Mouse (Mus musculus) midbrain, embryonic 12.5 days (tissue): ENCODE data around the gene Scarf1. TPM values are rescaled to one million over a fixed set of nuclear protein-coding genes. Genes with fewer than 3 reads are reported as not detected.

ENCODE experiments used
- ATAC-seq: fragments of 200-750 bp; cut with Nextera tagmentation; 2 replicates; pipeline ENCODE4 v1.8.0; 2017; ENCODE audit warnings: low read depth, moderate TSS enrichment, moderate library complexity; ENCODE audit not compliant: low FRiP score
- H3K27ac ChIP-seq: fragments of 300-500 bp; sonication (generic); replicated peaks from 2 replicates; pipeline ENCODE4 v1.5.1; 2016; ENCODE audit warnings: mild to moderate bottlenecking
- H3K27me3 ChIP-seq: fragments of 300-500 bp; sonication (generic); 2 replicates; pipeline ENCODE4 v1.6.1; 2016; ENCODE audit warnings: mild to moderate bottlenecking
- H3K36me3 ChIP-seq: fragments of 300-500 bp; sonication (generic); 2 replicates; pipeline ENCODE4 v1.6.1; 2016
- H3K4me1 ChIP-seq: fragments of 300-500 bp; sonication (generic); 2 replicates; pipeline ENCODE4 v1.6.1; 2016
- H3K4me2 ChIP-seq: fragments of 300-500 bp; sonication (generic); replicated peaks from 2 replicates; pipeline ENCODE4 v1.6.1; 2016; ENCODE audit warnings: mild to moderate bottlenecking, moderate library complexity
- H3K4me3 ChIP-seq: fragments of 300-500 bp; sonication (generic); 2 replicates; pipeline ENCODE4 v1.5.1; 2016; ENCODE audit warnings: mild to moderate bottlenecking
- H3K9ac ChIP-seq: fragments of 300-500 bp; sonication (generic); replicated peaks from 2 replicates; pipeline ENCODE4 v1.6.1; 2016; ENCODE audit warnings: mild to moderate bottlenecking, moderate library complexity
- H3K9me3 ChIP-seq: fragments of 300-500 bp; sonication (generic); 2 replicates; pipeline ENCODE4 v1.6.1; 2016; ENCODE audit warnings: mild to moderate bottlenecking
- whole genome bisulfite sequencing: fragments of 180-500 bp; shearing (Covaris S2); methylation state at CpG from one replicate; pipeline ENCODE4 v1.1.7; 2016; 5-methylcytosine and 5-hydroxymethylcytosine counted together
- polyA plus RNA-seq: library from polyadenylated mRNA; unstranded; fragments of >200 nt; fragmentation: Nextera tagmentation; extraction: Ambion mirVana; gene quantifications from 2 replicates; pipeline ENCODE4 v1.2.1, GENCODE M21; 2016

The Scarf1 gene
- 4.7 TPM in 2 replicates for polyA plus RNA-seq

GRCm38 (mm10) chr11:75513336-75513735 is at the start of gene Scarf1:
Gene Scarf1, plus strand, starts transcription at chr11:75513540.
- WGBS, result 50% methylated on average over 8 of the region's 8 CpGs
- no peak for ATAC-seq

GRCm38 (mm10) chr11:75463624-75464023 is 49.7 kb upstream of the Scarf1 start:
- Histone ChIP-seq H3K4me1 (peaks cover 37% of the 10 kb centered on the region), H3K27ac (no peak overlapping the region), H3K9me3 (no peaks in the 10 kb centered on the region), H3K36me3 (peaks cover 11% of the 10 kb centered on the region), H3K27me3 (peaks cover 11% of the 10 kb centered on the region; the same call in 1 of the 2 replicates), H3K4me2 (no peak overlapping the region), H3K9ac (no peak overlapping the region), H3K4me3 (no peak overlapping the region)
- ATAC-seq, result no peak
- WGBS, result 72% methylated on average over 4 of the region's 4 CpGs

More at GRCm38 (mm10) chr11:75513336-75513735, at the start of gene Scarf1:
- peaks cover 14% of the 10 kb centered on the region for H3K36me3 ChIP-seq
- no peak within 1 kb of the TSS for H3K27ac ChIP-seq
- H3K4me2 ChIP-seq, result no peak within 1 kb of the TSS
- H3K9ac ChIP-seq, result 0 out of 2 replicates have a peak within 1 kb of the TSS, but pooled peaks have one; percentile 20
- H3K4me3 ChIP-seq, result no peak within 1 kb of the TSS
- no peaks in the 10 kb centered on the region; the same call in 1 of the 2 replicates for H3K27me3 ChIP-seq
- no peaks in the 10 kb centered on the region for H3K9me3 ChIP-seq
- peaks cover 14% of the 10 kb centered on the region for H3K4me1 ChIP-seq

GRCm38 (mm10) chr11:75464417-75464816 is 48.9 kb upstream of the Scarf1 start:
- no peak overlapping the region for H3K27ac ChIP-seq
- no peak overlapping the region for H3K4me3 ChIP-seq
- 76% methylated on average over 6 of the region's 6 CpGs for WGBS
- no peak overlapping the region for H3K4me2 ChIP-seq
- peaks cover 11% of the 10 kb centered on the region for H3K36me3 ChIP-seq
- no peak for ATAC-seq
- H3K9ac ChIP-seq, result no peak overlapping the region
- H3K4me1 ChIP-seq, result peaks cover 35% of the 10 kb centered on the region
- H3K27me3 ChIP-seq, result peaks cover 15% of the 10 kb centered on the region; the same call in 1 of the 2 replicates
- no peaks in the 10 kb centered on the region for H3K9me3 ChIP-seq

GRCm38 (mm10) chr11:75465051-75465450 is 48.3 kb upstream of the Scarf1 start:
- Histone ChIP-seq H3K36me3 (peaks cover 11% of the 10 kb centered on the region), H3K4me2 (no peak overlapping the region), H3K9me3 (no peaks in the 10 kb centered on the region), H3K9ac (no peak overlapping the region), H3K4me1 (peaks cover 29% of the 10 kb centered on the region), H3K27ac (no peak overlapping the region), H3K4me3 (no peak overlapping the region), H3K27me3 (peaks cover 15% of the 10 kb centered on the region; the same call in 1 of the 2 replicates)
- 87% methylated on average over 6 of the region's 6 CpGs for WGBS
- ATAC-seq, result no peak

- Histone ChIP-seq H3K27ac (no peak overlapping the region), H3K9me3 (no peaks in the 10 kb centered on the region), H3K4me2 (no peak overlapping the region), H3K9ac (no peak overlapping the region), H3K36me3 (peaks cover 11% of the 10 kb centered on the region), H3K4me3 (no peak overlapping the region), H3K4me1 (peaks cover 21% of the 10 kb centered on the region), H3K27me3 (peaks cover 15% of the 10 kb centered on the region; the same call in 1 of the 2 replicates)
- 99% methylated on average over 4 of the region's 4 CpGs for WGBS
- ATAC-seq, result no peak
These were observed 46.4 kb upstream of the Scarf1 start for GRCm38 (mm10) chr11:75466731-75467505.

- no peak; the same call in 1 of the 2 replicates for ATAC-seq
- Histone ChIP-seq H3K36me3 (peaks cover 11% of the 10 kb centered on the region), H3K27ac (no peak overlapping the region), H3K4me3 (peak overlapping the region; percentile 26), H3K27me3 (peaks cover 15% of the 10 kb centered on the region; the same call in 1 of the 2 replicates), H3K4me1 (peaks cover 13% of the 10 kb centered on the region; the same call in 1 of the 2 replicates), H3K4me2 (peak overlapping the region; percentile 52), H3K9ac (peak overlapping the region; percentile 24; the same call in 1 of the 2 replicates), H3K9me3 (no peaks in the 10 kb centered on the region)
- WGBS, result 20% methylated on average over 19 of the region's 19 CpGs
These were observed 45.7 kb upstream of the Scarf1 start for GRCm38 (mm10) chr11:75467512-75468215.

- Histone ChIP-seq H3K27me3 (peaks cover 15% of the 10 kb centered on the region; the same call in 1 of the 2 replicates), H3K9ac (0 out of 2 replicates have a peak overlapping the region, but pooled peaks have one; percentile 24), H3K4me2 (peak overlapping the region; percentile 52), H3K36me3 (peaks cover 11% of the 10 kb centered on the region), H3K9me3 (no peaks in the 10 kb centered on the region), H3K4me3 (peak overlapping the region; percentile 26; the same call in 1 of the 2 replicates), H3K27ac (no peak overlapping the region), H3K4me1 (peaks cover 8% of the 10 kb centered on the region; the same call in 1 of the 2 replicates)
- no peak for ATAC-seq
- 70% methylated on average over 7 of the region's 7 CpGs for WGBS
These were observed 44.9 kb upstream of the Scarf1 start for GRCm38 (mm10) chr11:75468410-75468809.

GRCm38 (mm10) chr11:75469261-75469660 is 44.1 kb upstream of the Scarf1 start:
- Histone ChIP-seq H3K27me3 (peaks cover 15% of the 10 kb centered on the region; the same call in 1 of the 2 replicates), H3K4me1 (peaks cover 8% of the 10 kb centered on the region; the same call in 1 of the 2 replicates), H3K9me3 (no peaks in the 10 kb centered on the region), H3K36me3 (peaks cover 11% of the 10 kb centered on the region), H3K4me3 (no peak overlapping the region), H3K27ac (no peak overlapping the region), H3K4me2 (no peak overlapping the region), H3K9ac (no peak overlapping the region)
- 94% methylated on average over 4 of the region's 4 CpGs for WGBS
- ATAC-seq, result no peak

- peaks cover 15% of the 10 kb centered on the region; the same call in 1 of the 2 replicates for H3K27me3 ChIP-seq
- 89% methylated on average over 3 of the region's 3 CpGs for WGBS
- no peak for ATAC-seq
- no peak overlapping the region for H3K9ac ChIP-seq
- H3K9me3 ChIP-seq, result no peaks in the 10 kb centered on the region
- no peak overlapping the region for H3K4me3 ChIP-seq
- H3K4me2 ChIP-seq, result no peak overlapping the region
- H3K4me1 ChIP-seq, result peaks cover 8% of the 10 kb centered on the region; the same call in 1 of the 2 replicates
- H3K36me3 ChIP-seq, result peaks cover 3% of the 10 kb centered on the region
- H3K27ac ChIP-seq, result no peak overlapping the region
These were observed 42.7 kb upstream of the Scarf1 start for GRCm38 (mm10) chr11:75470675-75471074.

GRCm38 (mm10) chr11:75472469-75473081 is 40.8 kb upstream of the Scarf1 start:
- no peak overlapping the region for H3K4me2 ChIP-seq
- peaks cover 17% of the 10 kb centered on the region; the same call in 1 of the 2 replicates for H3K27me3 ChIP-seq
- ATAC-seq, result no peak
- no peaks in the 10 kb centered on the region for H3K9me3 ChIP-seq
- no peak overlapping the region for H3K4me3 ChIP-seq
- WGBS, result 86% methylated on average over 11 of the region's 11 CpGs
- peaks cover 6% of the 10 kb centered on the region; the same call in 1 of the 2 replicates for H3K4me1 ChIP-seq
- H3K27ac ChIP-seq, result no peak overlapping the region
- no peak overlapping the region for H3K9ac ChIP-seq
- no peaks in the 10 kb centered on the region for H3K36me3 ChIP-seq

- Histone ChIP-seq H3K9ac (no peak overlapping the region), H3K4me2 (no peak overlapping the region), H3K4me1 (no peaks in the 10 kb centered on the region), H3K36me3 (no peaks in the 10 kb centered on the region), H3K27me3 (peaks cover 11% of the 10 kb centered on the region; the same call in 1 of the 2 replicates), H3K9me3 (no peaks in the 10 kb centered on the region), H3K4me3 (no peak overlapping the region), H3K27ac (no peak overlapping the region)
- ATAC-seq, result no peak
- 60% methylated on average over 7 of the region's 7 CpGs for WGBS
These were observed 40.0 kb upstream of the Scarf1 start for GRCm38 (mm10) chr11:75473376-75473775.
